Mouse (Mus musculus) hindbrain, embryonic 14.5 days (tissue): ENCODE measurements around the gene Unc13c. TPM values are rescaled to one million over a fixed set of nuclear protein-coding genes. Genes with fewer than 3 reads are reported as not detected.

Experiments used
- ATAC-seq: fragments of 200-750 bp; cut with Nextera tagmentation; 2 replicates; pipeline ENCODE4 v1.8.0; 2017; ENCODE audit warnings: moderate number of reproducible peaks, mild to moderate bottlenecking, moderate TSS enrichment, moderate library complexity; ENCODE audit not compliant: low FRiP score
- DNase-seq: peaks from one replicate; pipeline ENCODE4 v3.0.0-alpha.2; 2015; ENCODE audit warnings: low spot score
- H3K27ac ChIP-seq: fragments of 300-500 bp; sonication (generic); 2 replicates; pipeline ENCODE4 v1.5.1; 2014; ENCODE audit warnings: mild to moderate bottlenecking, moderate library complexity
- H3K27me3 ChIP-seq: fragments of 300-500 bp; sonication (generic); 2 replicates; pipeline ENCODE4 v1.6.1; 2014; ENCODE audit warnings: mild to moderate bottlenecking, low read length, mixed read lengths; ENCODE audit not compliant: control insufficient read depth, insufficient read depth
- H3K36me3 ChIP-seq: fragments of 300-500 bp; sonication (generic); replicated peaks from 2 replicates; pipeline ENCODE4 v1.6.1; 2014; ENCODE audit not compliant: control insufficient read depth, insufficient read depth
- H3K4me1 ChIP-seq: fragments of 300-500 bp; sonication (generic); replicated peaks from 2 replicates; pipeline ENCODE4 v1.6.1; 2014; ENCODE audit warnings: antibody characterized with exemption, low read length, mixed read lengths; ENCODE audit not compliant: control insufficient read depth, insufficient read depth
- H3K4me2 ChIP-seq: fragments of 300-500 bp; sonication (generic); replicated peaks from 2 replicates; pipeline ENCODE4 v1.6.1; 2014; ENCODE audit warnings: mild to moderate bottlenecking, moderate library complexity
- H3K4me3 ChIP-seq: fragments of 300-500 bp; sonication (generic); replicated peaks from 2 replicates; pipeline ENCODE4 v1.5.1; 2014; ENCODE audit warnings: mild to moderate bottlenecking, low read length
- H3K9ac ChIP-seq: fragments of 300-500 bp; sonication (generic); 2 replicates; pipeline ENCODE4 v1.6.1; 2014
- H3K9me3 ChIP-seq: fragments of 300-500 bp; sonication (generic); 2 replicates; pipeline ENCODE4 v1.6.1; 2016; ENCODE audit warnings: low read length; ENCODE audit not compliant: control insufficient read depth
- WGBS: fragments of 180-500 bp; shearing (Covaris S2); extraction: QIAGEN DNeasy Blood & Tissue Kit; methylation state at CpG from one replicate; pipeline ENCODE4 v1.1.7; 2014; 5-methylcytosine and 5-hydroxymethylcytosine counted together
- polyA plus RNA-seq: library from polyadenylated mRNA; unstranded; fragments of >200 nt; fragmentation: Nextera tagmentation; extraction: Ambion mirVana; gene quantifications from 2 replicates; pipeline ENCODE4 v1.2.1, GENCODE M21; 2014

Unc13c gene
- polyA plus RNA-seq, 1 experiment from 2014 or later = 6.7 TPM

GRCm38 (mm10) chr9:73697103-73697502 is 271.7 kb downstream of the Unc13c start:
- Histone ChIP-seq H3K27me3 (no peaks in the 10 kb centered on the region), H3K27ac (no peak overlapping the region), H3K4me3 (no peak overlapping the region), H3K9ac (no peak overlapping the region), H3K36me3 (no peaks in the 10 kb centered on the region), H3K4me1 (no peaks in the 10 kb centered on the region), H3K4me2 (no peak overlapping the region), H3K9me3 (no peaks in the 10 kb centered on the region)
- WGBS = 49% methylated on average over 2 of the region's 2 CpGs
- DNase-seq (no peak), ATAC-seq (no peak)

- Histone ChIP-seq H3K36me3 (no peaks in the 10 kb centered on the region), H3K27ac (no peak overlapping the region), H3K27me3 (no peaks in the 10 kb centered on the region), H3K9ac (no peak overlapping the region), H3K4me1 (peaks cover 8% of the 10 kb centered on the region; the same call in 1 of the 2 replicates), H3K4me2 (no peak overlapping the region), H3K4me3 (no peak overlapping the region), H3K9me3 (no peaks in the 10 kb centered on the region)
- no peak for DNase-seq
- ATAC-seq = no peak; the same call in 1 of the 2 replicates
- WGBS = 79% methylated on average over 2 of the region's 2 CpGs
These were observed 287.2 kb downstream of the Unc13c start for GRCm38 (mm10) chr9:73681580-73681979.

- DNase-seq (no peak), ATAC-seq (no peak; the same call in 1 of the 2 replicates)
- Histone ChIP-seq H3K36me3 (no peaks in the 10 kb centered on the region), H3K4me3 (no peak overlapping the region), H3K9me3 (no peaks in the 10 kb centered on the region), H3K27ac (no peak overlapping the region), H3K27me3 (no peaks in the 10 kb centered on the region), H3K4me2 (no peak overlapping the region), H3K4me1 (peaks cover 8% of the 10 kb centered on the region; the same call in 1 of the 2 replicates), H3K9ac (no peak overlapping the region)
- 46% methylated on average over 13 of the region's 13 CpGs for WGBS
These were observed 287.9 kb downstream of the Unc13c start for GRCm38 (mm10) chr9:73680545-73681495.

GRCm38 (mm10) chr9:73671656-73672212 is 297.0 kb downstream of the Unc13c start:
- Histone ChIP-seq H3K27ac (no peak overlapping the region), H3K9ac (no peak overlapping the region), H3K4me1 (no peaks in the 10 kb centered on the region), H3K4me2 (no peak overlapping the region), H3K36me3 (no peaks in the 10 kb centered on the region), H3K9me3 (no peaks in the 10 kb centered on the region), H3K27me3 (no peaks in the 10 kb centered on the region), H3K4me3 (no peak overlapping the region)
- DNase-seq (no peak), ATAC-seq (no peak)
- WGBS = 36% methylated on average over 6 of the region's 6 CpGs

- Histone ChIP-seq H3K9ac (no peak overlapping the region), H3K36me3 (no peaks in the 10 kb centered on the region), H3K4me3 (no peak overlapping the region), H3K27me3 (no peaks in the 10 kb centered on the region), H3K27ac (no peak overlapping the region), H3K4me2 (no peak overlapping the region), H3K9me3 (no peaks in the 10 kb centered on the region), H3K4me1 (no peaks in the 10 kb centered on the region)
- ATAC-seq (no peak), DNase-seq (no peak)
- WGBS = 90% methylated on average over 2 of the region's 2 CpGs
These were observed 298.7 kb downstream of the Unc13c start for GRCm38 (mm10) chr9:73670040-73670439.

GRCm38 (mm10) chr9:73662839-73663238 is 305.9 kb downstream of the Unc13c start:
- Histone ChIP-seq H3K4me2 (no peak overlapping the region), H3K27me3 (no peaks in the 10 kb centered on the region), H3K9ac (no peak overlapping the region), H3K9me3 (no peaks in the 10 kb centered on the region), H3K27ac (no peak overlapping the region), H3K36me3 (no peaks in the 10 kb centered on the region), H3K4me3 (no peak overlapping the region), H3K4me1 (no peaks in the 10 kb centered on the region; the same call in 1 of the 2 replicates)
- no peak for ATAC-seq
- DNase-seq = no peak
- WGBS = 88% methylated on average over 7 of the region's 7 CpGs

- H3K9ac ChIP-seq = no peak overlapping the region
- H3K27ac ChIP-seq = no peak overlapping the region
- no peak overlapping the region for H3K4me3 ChIP-seq
- WGBS = 95% methylated on average over 1 of the region's 1 CpGs
- no peaks in the 10 kb centered on the region for H3K36me3 ChIP-seq
- H3K4me2 ChIP-seq = no peak overlapping the region
- H3K9me3 ChIP-seq = no peaks in the 10 kb centered on the region
- no peak for DNase-seq
- no peaks in the 10 kb centered on the region for H3K27me3 ChIP-seq
- no peak for ATAC-seq
- no peaks in the 10 kb centered on the region for H3K4me1 ChIP-seq
These were observed 319.7 kb downstream of the Unc13c start for GRCm38 (mm10) chr9:73649088-73649487.

GRCm38 (mm10) chr9:73638119-73638518 is 330.6 kb downstream of the Unc13c start:
- no peak for DNase-seq
- Histone ChIP-seq H3K27ac (no peak overlapping the region), H3K4me2 (no peak overlapping the region), H3K27me3 (no peaks in the 10 kb centered on the region), H3K4me3 (no peak overlapping the region), H3K9me3 (no peaks in the 10 kb centered on the region), H3K4me1 (no peaks in the 10 kb centered on the region), H3K9ac (no peak overlapping the region), H3K36me3 (no peaks in the 10 kb centered on the region)
- ATAC-seq = no peak
- 93% methylated on average over 1 of the region's 1 CpGs for WGBS

GRCm38 (mm10) chr9:73625171-73625570 is 343.6 kb downstream of the Unc13c start:
- no peak for ATAC-seq
- no peaks in the 10 kb centered on the region for H3K9me3 ChIP-seq
- WGBS = 77% methylated on average over 1 of the region's 1 CpGs

More at GRCm38 (mm10) chr9:73625171-73625570, 343.6 kb downstream of the Unc13c start:
- H3K4me2 ChIP-seq = no peak overlapping the region
- no peak for DNase-seq
- H3K27ac ChIP-seq = no peak overlapping the region
- no peaks in the 10 kb centered on the region for H3K27me3 ChIP-seq
- no peaks in the 10 kb centered on the region for H3K4me1 ChIP-seq
- no peaks in the 10 kb centered on the region for H3K36me3 ChIP-seq
- no peak overlapping the region for H3K9ac ChIP-seq
- H3K4me3 ChIP-seq = no peak overlapping the region
